ENCODE assay signal across 26 mouse cellular contexts in genomic region chr12:12425188-12425587, GRCm38 (mm10).
DNase-seq lines count a peak whose midpoint lies in the region; ATAC-seq and TF ChIP-seq lines count a peak whose summit lies in the region.
"Had no signal": no experiment of that assay in that cellular context is flagged by ENCODE, and none has a peak within 500 bp of the region (broad histone marks: within the 10 kb centered on the region; RNA-seq: fewer than 3 reads in every experiment).

No protein-coding gene starts in this region.

- no peaks in the 10 kb centered on the region for H3K9me3 ChIP-seq in forebrain, embryonic 15.5 days
- H3K9me3 ChIP-seq in forebrain, embryonic 12.5 days, result no peaks in the 10 kb centered on the region
- no peaks in the 10 kb centered on the region for H3K9me3 ChIP-seq in liver, embryonic 12.5 days (replicated peaks)
- H3K9me3 ChIP-seq: embryonic facial prominence, embryonic 12.5 days; embryonic facial prominence, embryonic 15.5 days; hindbrain, embryonic 10.5 days; hindbrain, embryonic 13.5 days; intestine, embryonic 15.5 days had no signal

- DNase-seq in liver, result no peak
- DNase-seq in Muller cell, postnatal 12 days (ENCODE audit: inconsistent ontology term), result peak; percentile 26
- peak; percentile 65 for DNase-seq in brain, embryonic 14.5 days (ENCODE audit: low read depth)
- no peak for DNase-seq in adrenal gland, postnatal 4 days (ENCODE audit: low spot score in 2 of 2)
- no peak for DNase-seq in gastrocnemius, adult 2 months
- DNase-seq: adrenal gland, postnatal 10 days; adrenal gland, postnatal 36 days; cerebellum, adult 11-12 months; cerebellum, adult 9-10 months; cerebellum, postnatal 25 days; gastrocnemius, postnatal 14 days; heart, adult 2 months; heart, postnatal 36 days; kidney, adult 11 months had no signal

- peak overlapping the region; percentile 31; the same call in 1 of the 2 replicates for H3K27ac ChIP-seq in forebrain, embryonic 15.5 days (replicated peaks)
- H3K27ac ChIP-seq in forebrain, embryonic 12.5 days, result no peak overlapping the region
- H3K27ac ChIP-seq in liver, embryonic 12.5 days, result 0 out of 2 replicates have a peak overlapping the region, but pooled peaks have one; percentile 25
- no peak overlapping the region for H3K27ac ChIP-seq in gastrocnemius, adult 2 months
- H3K27ac ChIP-seq: embryonic facial prominence, embryonic 12.5 days; embryonic facial prominence, embryonic 15.5 days; heart, adult 2 months; hindbrain, embryonic 10.5 days; hindbrain, embryonic 13.5 days; intestine, embryonic 15.5 days had no signal

- H3K27me3 ChIP-seq in forebrain, embryonic 15.5 days, result no peaks in the 10 kb centered on the region
- H3K27me3 ChIP-seq in forebrain, embryonic 12.5 days, result no peaks in the 10 kb centered on the region
- H3K27me3 ChIP-seq in liver, embryonic 12.5 days (replicated peaks), result no peaks in the 10 kb centered on the region; the same call in 1 of the 2 replicates
- H3K27me3 ChIP-seq: embryonic facial prominence, embryonic 12.5 days; embryonic facial prominence, embryonic 15.5 days; intestine, embryonic 15.5 days had no signal

- no peak for TF ChIP-seq POLR2A in brain, embryonic 14.5 days (IDR thresholded peaks at IDR 0.05; ENCODE audit: borderline replicate concordance, extremely low read depth, insufficient read depth, insufficient read length, poor library complexity, severe bottlenecking)

- no peak overlapping the region for H3K9ac ChIP-seq in forebrain, embryonic 15.5 days (replicated peaks)
- no peak overlapping the region for H3K9ac ChIP-seq in forebrain, embryonic 12.5 days
- H3K9ac ChIP-seq in liver, embryonic 12.5 days, result no peak overlapping the region
- H3K9ac ChIP-seq: embryonic facial prominence, embryonic 12.5 days; embryonic facial prominence, embryonic 15.5 days; hindbrain, embryonic 13.5 days; intestine, embryonic 15.5 days had no signal

- WGBS in forebrain, embryonic 15.5 days, result 35% methylated on average over 5 of the region's 5 CpGs
- 64% methylated on average over 5 of the region's 5 CpGs for WGBS in forebrain, embryonic 12.5 days
- 64% methylated on average over 5 of the region's 5 CpGs for WGBS in liver, embryonic 12.5 days (ENCODE audit: insufficient replicate concordance)

- H3K36me3 ChIP-seq in forebrain, embryonic 15.5 days, result no peaks in the 10 kb centered on the region
- no peaks in the 10 kb centered on the region for H3K36me3 ChIP-seq in forebrain, embryonic 12.5 days (replicated peaks)
- H3K36me3 ChIP-seq in liver, embryonic 12.5 days, result no peaks in the 10 kb centered on the region
- H3K36me3 ChIP-seq: embryonic facial prominence, embryonic 12.5 days; embryonic facial prominence, embryonic 15.5 days; hindbrain, embryonic 10.5 days; hindbrain, embryonic 13.5 days; intestine, embryonic 15.5 days had no signal

- H3K4me3 ChIP-seq in forebrain, embryonic 15.5 days, result no peak overlapping the region
- H3K4me3 ChIP-seq in forebrain, embryonic 12.5 days (replicated peaks), result no peak overlapping the region
- no peak overlapping the region for H3K4me3 ChIP-seq in liver, embryonic 12.5 days
- H3K4me3 ChIP-seq in gastrocnemius, adult 2 months, result no peak overlapping the region
- H3K4me3 ChIP-seq: embryonic facial prominence, embryonic 12.5 days; embryonic facial prominence, embryonic 15.5 days; heart, adult 2 months; hindbrain, embryonic 10.5 days; hindbrain, embryonic 13.5 days; intestine, embryonic 15.5 days had no signal

- peaks cover 24% of the 10 kb centered on the region for H3K4me1 ChIP-seq in forebrain, embryonic 15.5 days
- H3K4me1 ChIP-seq in forebrain, embryonic 12.5 days, result peaks cover 10% of the 10 kb centered on the region; the same call in 1 of the 2 replicates
- H3K4me1 ChIP-seq in liver, embryonic 12.5 days, result peaks cover 71% of the 10 kb centered on the region

- intact Hi-C loops in gastrocnemius, adult 2 months (cut with DNase I), result no loop called here

- no peak for ATAC-seq in forebrain, embryonic 15.5 days (replicated peaks)
- ATAC-seq in forebrain, embryonic 12.5 days (ENCODE audit: low FRiP score), result no peak
- ATAC-seq in liver, embryonic 12.5 days, result no peak
- ATAC-seq: CD4-positive, CD25-positive, alpha-beta regulatory T cell, adult 4 months; forebrain, embryonic 16.5 days; hindbrain, embryonic 16.5 days; intestine, embryonic 15.5 days had no signal

- no peak for TF ChIP-seq CTCF in brain, embryonic 14.5 days (IDR thresholded peaks at IDR 0.05; ENCODE audit: borderline replicate concordance, extremely low read depth, insufficient read depth, insufficient read length)
- no peak for TF ChIP-seq CTCF in gastrocnemius, adult 2 months (IDR thresholded peaks at IDR 0.05)

- no peak overlapping the region for H3K4me2 ChIP-seq in forebrain, embryonic 15.5 days (replicated peaks)
- no peak overlapping the region for H3K4me2 ChIP-seq in forebrain, embryonic 12.5 days
- H3K4me2 ChIP-seq in liver, embryonic 12.5 days, result no peak overlapping the region
- H3K4me2 ChIP-seq: embryonic facial prominence, embryonic 12.5 days; embryonic facial prominence, embryonic 15.5 days; heart, embryonic 11.5 days; hindbrain, embryonic 13.5 days; intestine, embryonic 15.5 days had no signal

Comparison
In these comparisons a context has a peak if more than half of its experiments do, and no peak if none do; other contexts are left out.
1. H3K27ac ChIP-seq: peak in forebrain, embryonic 15.5 days (single experiment) and liver, embryonic 12.5 days (single experiment); none in forebrain, embryonic 12.5 days (single experiment) and gastrocnemius, adult 2 months (single experiment).
2. DNase-seq: peak in Muller cell, postnatal 12 days (single experiment) and brain, embryonic 14.5 days (single experiment); none in liver (single experiment), adrenal gland, postnatal 4 days (0 of 2) and gastrocnemius, adult 2 months (single experiment).